Mouse (Mus musculus): ENCODE data around the gene Slc44a1.

GRCm38 (mm10) chr4:53398561-53398960, 41.7 kb upstream of the Slc44a1 start:
- no peak for TF ChIP-seq CTCF (conservative IDR thresholded peaks at IDR 0.05; ENCODE audit: low read length)
- TF ChIP-seq POU5F1 (IDR thresholded peaks at IDR 0.05; ENCODE audit: borderline replicate concordance, low read length), result no peak
- TF ChIP-seq NANOG (IDR thresholded peaks at IDR 0.05; ENCODE audit: borderline replicate concordance, low read length), result no peak

Measured in E14TG2a.4 (cell line).